Mouse (Mus musculus): ENCODE data around the gene Itih3. TPM values are rescaled to one million over a fixed set of nuclear protein-coding genes. Genes with fewer than 3 reads are reported as not detected.

The Itih3 gene
- total RNA-seq, 1 experiment from 2014 or later = not detected

DNA sequence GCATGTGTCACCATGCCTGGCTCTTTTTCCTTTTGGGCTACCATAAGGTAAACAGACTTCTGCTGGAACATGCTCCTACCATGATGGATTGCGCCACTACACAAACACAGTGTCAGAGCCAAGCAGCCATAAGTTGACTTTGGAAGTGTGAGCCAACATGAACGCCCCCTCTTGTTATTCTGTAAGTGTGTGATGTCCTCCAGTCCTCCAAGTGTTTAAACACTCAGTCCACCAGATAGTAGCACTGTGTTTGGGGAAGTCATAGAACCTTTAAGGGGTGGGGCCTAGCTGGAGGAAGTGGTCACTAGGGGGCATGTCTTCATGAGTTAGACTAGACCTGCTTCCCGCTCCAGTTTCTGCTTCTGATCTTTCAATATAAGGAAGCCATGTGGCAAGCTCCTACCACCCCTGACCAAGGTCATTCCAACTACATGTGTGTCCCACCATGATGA is 15.7 kb downstream of the Itih3 start:
- ATAC-seq (replicated peaks in 1 of 2; ENCODE audit: insufficient read depth in 1 of 2, low FRiP score in 2 of 2, low TSS enrichment in 1 of 2, low read depth in 1 of 2, poor library complexity in 2 of 2, severe bottlenecking in 2 of 2) = peak; percentile 76 to 83; a peak in 3 of 4 replicates

- ATAC-seq (replicated peaks in 1 of 2; ENCODE audit: insufficient read depth in 1 of 2, low FRiP score in 2 of 2, low TSS enrichment in 1 of 2, low read depth in 1 of 2, poor library complexity in 2 of 2, severe bottlenecking in 2 of 2) = no peak
Measured at GRCm38 (mm10) chr14:30906001-30906400, 17.6 kb downstream of the Itih3 start.

GRCm38 (mm10) chr14:30904307-30904706 is 19.3 kb downstream of the Itih3 start:
- ATAC-seq (replicated peaks in 1 of 2; ENCODE audit: insufficient read depth in 1 of 2, low FRiP score in 2 of 2, low TSS enrichment in 1 of 2, low read depth in 1 of 2, poor library complexity in 2 of 2, severe bottlenecking in 2 of 2) = no peak

GRCm38 (mm10) chr14:30903036-30903435 is 20.5 kb downstream of the Itih3 start:
- no peak for ATAC-seq (replicated peaks in 1 of 2; ENCODE audit: insufficient read depth in 1 of 2, low FRiP score in 2 of 2, low TSS enrichment in 1 of 2, low read depth in 1 of 2, poor library complexity in 2 of 2, severe bottlenecking in 2 of 2)

DNA sequence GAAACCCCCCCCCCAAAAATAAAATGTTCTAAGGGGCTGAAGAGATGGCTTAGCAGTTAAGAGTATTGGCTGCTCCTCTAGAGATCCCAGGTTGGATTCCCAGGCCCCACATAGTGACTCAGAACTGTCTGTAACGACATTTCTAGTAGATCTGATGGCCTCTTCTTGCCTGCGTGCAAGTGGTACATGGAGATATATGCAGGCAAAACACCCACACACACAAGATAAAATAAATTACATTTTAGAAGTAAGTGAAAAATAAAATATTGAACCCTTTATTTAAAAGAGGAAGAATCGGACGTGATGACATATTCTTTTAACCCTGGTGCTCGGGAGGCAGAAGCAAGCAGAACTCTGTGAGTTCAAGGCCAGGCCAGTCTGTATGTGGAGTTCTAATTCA is 20.9 kb downstream of the Itih3 start:
- ATAC-seq (replicated peaks in 1 of 2; ENCODE audit: insufficient read depth in 1 of 2, low FRiP score in 2 of 2, low TSS enrichment in 1 of 2, low read depth in 1 of 2, poor library complexity in 2 of 2, severe bottlenecking in 2 of 2) = no peak

GRCm38 (mm10) chr14:30899972-30900371 is 23.6 kb downstream of the Itih3 start:
- no peak for ATAC-seq (replicated peaks in 1 of 2; ENCODE audit: insufficient read depth in 1 of 2, low FRiP score in 2 of 2, low TSS enrichment in 1 of 2, low read depth in 1 of 2, poor library complexity in 2 of 2, severe bottlenecking in 2 of 2)

GRCm38 (mm10) chr14:30888271-30888732 is 35.3 kb downstream of the Itih3 start:
- 0 out of 4 replicates have a peak, but pooled peaks have one; percentile 11 to 42 for ATAC-seq (replicated peaks in 1 of 2; ENCODE audit: insufficient read depth in 1 of 2, low FRiP score in 2 of 2, low TSS enrichment in 1 of 2, low read depth in 1 of 2, poor library complexity in 2 of 2, severe bottlenecking in 2 of 2)

DNA sequence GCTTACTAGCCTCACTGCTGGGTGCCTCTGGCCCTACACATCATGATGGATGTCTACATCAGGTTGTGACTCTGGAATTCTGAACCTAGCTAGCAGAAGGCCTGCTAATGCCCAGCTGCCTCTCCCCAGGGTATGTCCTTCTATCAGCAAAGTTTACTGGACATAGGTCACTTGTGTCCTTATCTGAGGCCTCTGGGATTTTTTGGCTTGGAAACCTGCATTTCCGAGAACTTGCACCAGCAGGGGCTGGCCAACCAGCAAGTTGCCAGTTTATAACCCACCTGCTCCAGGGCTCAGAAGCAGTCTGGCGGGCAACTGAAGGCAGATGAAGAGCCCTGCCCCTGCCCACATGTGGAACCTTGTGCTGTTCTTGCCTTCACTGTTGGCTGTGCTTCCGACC is 37.4 kb downstream of the Itih3 start, which contains the start of gene Itih4:
TSS of gene Itih4 (plus strand) at position 273 of the 400 bp plus-strand sequence.
- no peak for ATAC-seq (replicated peaks in 1 of 2; ENCODE audit: insufficient read depth in 1 of 2, low FRiP score in 2 of 2, low TSS enrichment in 1 of 2, low read depth in 1 of 2, poor library complexity in 2 of 2, severe bottlenecking in 2 of 2)

DNA sequence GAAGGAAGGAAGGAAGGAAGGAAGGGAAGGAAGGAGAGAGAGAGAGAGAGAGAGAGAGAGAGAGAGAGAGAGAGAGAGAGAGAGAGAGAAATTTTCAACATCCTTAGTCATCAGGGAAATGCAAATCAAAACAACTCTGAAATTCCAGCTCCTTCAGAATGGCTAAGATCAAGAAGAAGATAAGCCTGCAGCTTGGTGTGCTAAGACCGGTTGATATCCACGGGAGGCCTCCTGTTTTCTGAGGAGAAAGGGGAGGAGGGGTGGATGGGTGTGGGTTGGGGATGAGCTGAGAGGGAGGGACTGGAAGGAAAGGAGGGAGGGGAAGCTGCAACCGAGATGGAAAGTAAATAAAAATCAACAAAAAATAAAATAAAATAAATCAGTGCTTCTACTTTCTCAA is 38.3 kb downstream of the Itih3 start:
- no peak for ATAC-seq (replicated peaks in 1 of 2; ENCODE audit: insufficient read depth in 1 of 2, low FRiP score in 2 of 2, low TSS enrichment in 1 of 2, low read depth in 1 of 2, poor library complexity in 2 of 2, severe bottlenecking in 2 of 2)

- ATAC-seq (replicated peaks in 1 of 2; ENCODE audit: insufficient read depth in 1 of 2, low FRiP score in 2 of 2, low TSS enrichment in 1 of 2, low read depth in 1 of 2, poor library complexity in 2 of 2, severe bottlenecking in 2 of 2) = 0 out of 4 replicates have a peak, but pooled peaks of 1 of the 2 experiments have one; percentile 15
Measured at GRCm38 (mm10) chr14:30881718-30882108, 41.8 kb downstream of the Itih3 start.

DNA sequence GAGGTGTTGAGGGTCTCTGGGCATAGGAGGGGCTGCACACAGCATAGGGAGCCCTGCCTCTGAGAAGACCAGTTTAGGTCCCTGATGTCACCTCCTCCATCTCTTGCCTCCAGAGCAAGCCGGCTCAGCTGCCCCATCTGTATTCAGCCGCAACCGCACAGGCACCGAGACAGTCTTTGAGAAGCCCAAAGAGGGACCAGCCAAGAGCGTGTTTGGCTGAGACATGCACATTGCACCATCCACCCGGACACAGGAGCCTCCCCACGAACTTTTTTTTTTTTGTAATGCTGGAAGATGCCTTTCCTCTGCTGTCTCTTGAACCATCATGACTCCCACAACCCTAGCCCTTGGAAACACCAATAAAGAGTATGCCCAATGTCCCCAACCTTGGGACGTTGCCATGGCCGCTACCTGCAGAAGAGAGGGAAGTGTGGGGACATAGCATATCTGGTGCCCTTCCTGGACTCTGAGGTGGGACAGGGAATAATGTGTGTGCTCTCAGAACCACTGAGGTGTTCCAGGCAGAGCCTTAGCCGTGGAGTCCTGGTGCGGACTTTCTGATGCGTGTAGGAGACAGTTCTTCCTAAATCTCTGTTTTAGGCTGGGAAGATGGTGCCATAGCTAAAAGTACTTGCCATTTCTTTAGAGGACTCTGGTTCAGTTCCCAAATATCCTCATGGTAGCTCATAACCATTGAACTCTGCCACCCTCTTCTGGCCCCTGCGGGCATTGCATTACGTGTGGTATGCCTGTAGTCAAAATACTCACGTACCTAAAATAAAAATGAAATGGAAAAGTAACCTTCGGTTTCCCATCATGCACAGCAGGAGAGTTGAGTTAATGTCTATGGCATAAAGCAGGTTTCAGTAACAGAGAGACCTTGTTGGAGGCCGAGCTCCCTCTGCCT is 42.5 kb downstream of the Itih3 start:
- peak; percentile 71 to 75 for ATAC-seq (replicated peaks in 1 of 2; ENCODE audit: insufficient read depth in 1 of 2, low FRiP score in 2 of 2, low TSS enrichment in 1 of 2, low read depth in 1 of 2, poor library complexity in 2 of 2, severe bottlenecking in 2 of 2)

GRCm38 (mm10) chr14:30880251-30880650 is 43.3 kb downstream of the Itih3 start:
- ATAC-seq (replicated peaks in 1 of 2; ENCODE audit: insufficient read depth in 1 of 2, low FRiP score in 2 of 2, low TSS enrichment in 1 of 2, low read depth in 1 of 2, poor library complexity in 2 of 2, severe bottlenecking in 2 of 2) = no peak

DNA sequence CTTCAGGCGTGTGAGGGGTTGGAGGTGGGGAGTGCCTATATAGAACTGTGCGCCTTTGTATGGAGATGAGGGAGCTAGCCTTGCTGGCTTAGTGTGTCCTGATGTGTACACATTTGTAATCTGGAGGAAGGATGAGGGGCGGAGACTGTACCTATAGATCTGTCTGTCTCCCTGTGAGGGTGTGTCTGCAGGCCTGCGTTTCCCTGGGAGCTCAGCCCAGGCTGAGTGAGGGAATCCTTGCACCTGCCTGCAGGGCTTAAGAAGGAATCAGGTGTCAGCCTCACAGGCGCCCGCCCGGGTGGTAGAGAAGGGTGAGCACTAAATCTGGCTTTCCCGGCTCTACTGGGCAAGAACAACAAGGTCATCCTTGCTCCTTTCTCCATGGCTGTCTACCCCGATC is 43.8 kb downstream of the Itih3 start:
- ATAC-seq (replicated peaks in 1 of 2; ENCODE audit: insufficient read depth in 1 of 2, low FRiP score in 2 of 2, low TSS enrichment in 1 of 2, low read depth in 1 of 2, poor library complexity in 2 of 2, severe bottlenecking in 2 of 2) = no peak

GRCm38 (mm10) chr14:30878958-30879571 is 44.5 kb downstream of the Itih3 start, which contains the start of gene Mustn1:
Mustn1 (plus strand) TSS chr14:30879200.
- no peak for ATAC-seq (replicated peaks in 1 of 2; ENCODE audit: insufficient read depth in 1 of 2, low FRiP score in 2 of 2, low TSS enrichment in 1 of 2, low read depth in 1 of 2, poor library complexity in 2 of 2, severe bottlenecking in 2 of 2)

GRCm38 (mm10) chr14:30877827-30878226 is 45.7 kb downstream of the Itih3 start:
- no peak for ATAC-seq (replicated peaks in 1 of 2; ENCODE audit: insufficient read depth in 1 of 2, low FRiP score in 2 of 2, low TSS enrichment in 1 of 2, low read depth in 1 of 2, poor library complexity in 2 of 2, severe bottlenecking in 2 of 2)

- ATAC-seq (replicated peaks in 1 of 2; ENCODE audit: insufficient read depth in 1 of 2, low FRiP score in 2 of 2, low TSS enrichment in 1 of 2, low read depth in 1 of 2, poor library complexity in 2 of 2, severe bottlenecking in 2 of 2) = no peak
Measured at GRCm38 (mm10) chr14:30876451-30876850, 47.1 kb downstream of the Itih3 start.

GRCm38 (mm10) chr14:30875955-30876354 is 47.6 kb downstream of the Itih3 start:
- no peak for ATAC-seq (replicated peaks in 1 of 2; ENCODE audit: insufficient read depth in 1 of 2, low FRiP score in 2 of 2, low TSS enrichment in 1 of 2, low read depth in 1 of 2, poor library complexity in 2 of 2, severe bottlenecking in 2 of 2)

Data from hematopoietic stem cell, adult 5-6 weeks (primary cell).